Mouse (Mus musculus) stomach, embryonic 14.5 days (tissue): ENCODE results near the gene Runx1. TPM values are rescaled to one million over a fixed set of nuclear protein-coding genes. Genes with fewer than 3 reads are reported as not detected.

ENCODE experiments used
- ATAC-seq: fragments of 200-750 bp; cut with Nextera tagmentation; 2 replicates; pipeline ENCODE4 v1.8.0; 2017; ENCODE audit warnings: low read depth, moderate TSS enrichment; ENCODE audit not compliant: insufficient number of reproducible peaks, insufficient read depth, low FRiP score
- H3K27ac ChIP-seq: fragments of 300-500 bp; sonication (generic); 2 replicates; pipeline ENCODE4 v1.5.1; 2014; ENCODE audit warnings: mild to moderate bottlenecking, low read length, moderate library complexity, mixed read lengths
- H3K27me3 ChIP-seq: fragments of 300-500 bp; sonication (generic); 2 replicates; pipeline ENCODE4 v1.6.1; 2014; ENCODE audit warnings: low read length, control low read depth, mixed read lengths; ENCODE audit not compliant: control insufficient read depth, insufficient read depth
- H3K36me3 ChIP-seq: fragments of 300-500 bp; sonication (generic); 2 replicates; pipeline ENCODE4 v1.6.1; 2014; ENCODE audit warnings: mild to moderate bottlenecking, control low read depth, low read length, moderate library complexity, mixed read lengths; ENCODE audit not compliant: control insufficient read depth, insufficient read depth
- H3K4me1 ChIP-seq: fragments of 300-500 bp; sonication (generic); 2 replicates; pipeline ENCODE4 v1.6.1; 2014; ENCODE audit warnings: low read length, control low read depth, mixed read lengths; ENCODE audit not compliant: control insufficient read depth, insufficient read depth
- H3K4me2 ChIP-seq: fragments of 300-500 bp; sonication (generic); replicated peaks from 2 replicates; pipeline ENCODE4 v1.6.1; 2014; ENCODE audit warnings: low read depth, low read length, control low read depth
- H3K4me3 ChIP-seq: fragments of 300-500 bp; sonication (generic); 2 replicates; pipeline ENCODE4 v1.5.1; 2014; ENCODE audit warnings: low read depth, low read length, control low read depth
- H3K9ac ChIP-seq: fragments of 300-500 bp; sonication (generic); replicated peaks from 2 replicates; pipeline ENCODE4 v1.6.1; 2014; ENCODE audit warnings: low read depth, mild to moderate bottlenecking, control low read depth, low read length, moderate library complexity, mixed read lengths
- H3K9me3 ChIP-seq: fragments of 300-500 bp; sonication (generic); 2 replicates; pipeline ENCODE4 v1.6.1; 2016; ENCODE audit warnings: low read depth, low read length, control low read depth; ENCODE audit not compliant: control insufficient read depth
- WGBS: fragments of 180-500 bp; shearing (Covaris S2); extraction: QIAGEN DNeasy Blood & Tissue Kit; methylation state at CpG from one replicate; pipeline ENCODE4 v1.1.7; 2014; 5-methylcytosine and 5-hydroxymethylcytosine counted together
- polyA plus RNA-seq: library from polyadenylated mRNA; unstranded; fragments of >200 nt; fragmentation: Nextera tagmentation; extraction: Ambion mirVana; gene quantifications from 2 replicates; pipeline ENCODE4 v1.2.1, GENCODE M21; 2014

The Runx1 gene
- polyA plus RNA-seq, 1 experiment from 2014 or later, result 9.2 TPM

- ATAC-seq, result no peak
- Histone ChIP-seq H3K4me3 (no peak overlapping the region), H3K27me3 (no peaks in the 10 kb centered on the region), H3K9me3 (no peaks in the 10 kb centered on the region), H3K4me1 (no peaks in the 10 kb centered on the region), H3K27ac (no peak overlapping the region), H3K9ac (no peak overlapping the region), H3K4me2 (no peak overlapping the region), H3K36me3 (no peaks in the 10 kb centered on the region)
- WGBS, result 93% methylated on average over 2 of the region's 2 CpGs
Observed at GRCm38 (mm10) chr16:92815195-92815527, 10.8 kb downstream of the Runx1 start.

GRCm38 (mm10) chr16:92814366-92815194 lies 11.4 kb downstream of the Runx1 start:
- Histone ChIP-seq H3K36me3 (no peaks in the 10 kb centered on the region), H3K4me1 (no peaks in the 10 kb centered on the region), H3K9ac (no peak overlapping the region), H3K9me3 (no peaks in the 10 kb centered on the region), H3K4me3 (no peak overlapping the region), H3K4me2 (no peak overlapping the region), H3K27me3 (no peaks in the 10 kb centered on the region), H3K27ac (no peak overlapping the region)
- no peak for ATAC-seq
- 75% methylated on average over 5 of the region's 5 CpGs for WGBS

- 44% methylated on average over 3 of the region's 3 CpGs for WGBS
- H3K9me3 ChIP-seq, result no peaks in the 10 kb centered on the region
- no peak overlapping the region for H3K4me3 ChIP-seq
- no peak overlapping the region for H3K27ac ChIP-seq
- no peaks in the 10 kb centered on the region for H3K36me3 ChIP-seq
- ATAC-seq, result no peak
- H3K27me3 ChIP-seq, result no peaks in the 10 kb centered on the region
- H3K4me1 ChIP-seq, result no peaks in the 10 kb centered on the region
- no peak overlapping the region for H3K9ac ChIP-seq
- no peak overlapping the region for H3K4me2 ChIP-seq
Observed at GRCm38 (mm10) chr16:92812405-92812804, 13.5 kb downstream of the Runx1 start.

DNA sequence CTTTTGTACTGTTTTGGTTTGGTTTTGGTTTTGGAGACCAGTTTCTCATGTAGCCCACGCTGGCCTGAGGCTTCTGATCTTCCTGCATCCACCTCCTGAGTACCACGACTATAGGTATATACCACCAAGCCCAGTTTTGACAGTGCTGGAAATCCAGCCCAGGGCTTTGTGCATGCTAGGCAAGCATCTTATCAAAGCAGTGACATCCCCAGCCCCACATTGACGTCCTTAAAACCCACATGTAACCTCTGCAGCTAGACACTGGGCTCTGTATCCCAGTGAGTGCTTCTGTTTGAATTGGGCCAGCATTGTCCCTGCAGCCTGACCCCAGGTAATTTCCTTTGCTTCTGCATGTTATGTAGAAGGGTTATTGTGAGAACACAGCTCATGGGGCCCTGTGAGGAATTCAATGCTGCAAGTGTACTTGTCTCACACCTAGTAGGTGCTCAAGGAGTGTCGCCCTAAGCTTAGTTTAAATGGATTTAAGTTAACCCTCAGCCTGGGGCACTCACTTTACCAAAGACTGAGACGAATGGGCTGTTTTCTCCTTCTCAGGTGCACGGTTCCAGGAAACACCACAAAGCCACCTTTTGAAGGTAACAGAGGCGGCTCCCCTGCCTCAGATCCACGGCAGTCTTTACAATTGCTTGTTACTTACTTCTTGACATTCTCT lies 15.2 kb downstream of the Runx1 start:
- H3K4me1 ChIP-seq, result no peaks in the 10 kb centered on the region
- no peak overlapping the region for H3K9ac ChIP-seq
- 82% methylated on average over 8 of the region's 8 CpGs for WGBS
- no peak overlapping the region for H3K4me3 ChIP-seq
- H3K36me3 ChIP-seq, result no peaks in the 10 kb centered on the region
- no peaks in the 10 kb centered on the region for H3K9me3 ChIP-seq
- H3K27ac ChIP-seq, result no peak overlapping the region
- H3K27me3 ChIP-seq, result no peaks in the 10 kb centered on the region
- H3K4me2 ChIP-seq, result no peak overlapping the region
- ATAC-seq, result no peak

DNA sequence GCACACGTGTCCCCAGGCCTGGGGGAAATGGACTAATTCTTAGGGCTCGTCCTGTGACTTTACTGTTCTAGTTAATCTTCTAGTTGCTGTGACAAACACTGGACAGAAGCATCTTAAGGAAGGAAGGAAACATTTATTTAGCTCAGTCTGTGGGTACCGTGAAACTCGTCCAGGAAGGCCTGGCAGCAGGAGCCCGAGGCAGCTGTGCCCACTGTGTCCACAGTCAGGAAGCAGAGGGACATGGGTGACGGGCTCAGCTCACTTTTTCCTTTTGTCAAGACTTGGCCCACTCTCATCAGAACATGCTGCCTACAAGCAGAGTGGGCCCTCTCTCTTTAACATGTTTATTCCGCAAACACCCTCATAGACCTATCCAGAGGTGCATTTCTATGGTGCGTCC lies 18.2 kb downstream of the Runx1 start:
- 89% methylated on average over 8 of the region's 8 CpGs for WGBS
- no peaks in the 10 kb centered on the region for H3K4me1 ChIP-seq
- H3K27me3 ChIP-seq, result no peaks in the 10 kb centered on the region
- no peak for ATAC-seq
- no peaks in the 10 kb centered on the region for H3K36me3 ChIP-seq
- no peak overlapping the region for H3K4me2 ChIP-seq
- no peak overlapping the region for H3K27ac ChIP-seq
- no peak overlapping the region for H3K9ac ChIP-seq
- H3K4me3 ChIP-seq, result no peak overlapping the region
- no peaks in the 10 kb centered on the region for H3K9me3 ChIP-seq

GRCm38 (mm10) chr16:92803076-92803580 lies 22.8 kb downstream of the Runx1 start:
- H3K27me3 ChIP-seq, result no peaks in the 10 kb centered on the region
- no peak overlapping the region for H3K27ac ChIP-seq
- H3K9me3 ChIP-seq, result no peaks in the 10 kb centered on the region
- no peak overlapping the region for H3K4me2 ChIP-seq
- ATAC-seq, result no peak
- 81% methylated on average over 7 of the region's 7 CpGs for WGBS
- no peak overlapping the region for H3K9ac ChIP-seq
- no peaks in the 10 kb centered on the region for H3K4me1 ChIP-seq
- no peaks in the 10 kb centered on the region for H3K36me3 ChIP-seq
- no peak overlapping the region for H3K4me3 ChIP-seq

GRCm38 (mm10) chr16:92801567-92801966 lies 24.4 kb downstream of the Runx1 start:
- WGBS, result 73% methylated on average over 12 of the region's 12 CpGs
- no peaks in the 10 kb centered on the region for H3K4me1 ChIP-seq
- H3K9me3 ChIP-seq, result no peaks in the 10 kb centered on the region
- ATAC-seq, result no peak
- H3K4me3 ChIP-seq, result no peak overlapping the region
- H3K9ac ChIP-seq, result no peak overlapping the region
- H3K27me3 ChIP-seq, result no peaks in the 10 kb centered on the region
- H3K27ac ChIP-seq, result no peak overlapping the region
- H3K4me2 ChIP-seq, result no peak overlapping the region
- H3K36me3 ChIP-seq, result no peaks in the 10 kb centered on the region

DNA sequence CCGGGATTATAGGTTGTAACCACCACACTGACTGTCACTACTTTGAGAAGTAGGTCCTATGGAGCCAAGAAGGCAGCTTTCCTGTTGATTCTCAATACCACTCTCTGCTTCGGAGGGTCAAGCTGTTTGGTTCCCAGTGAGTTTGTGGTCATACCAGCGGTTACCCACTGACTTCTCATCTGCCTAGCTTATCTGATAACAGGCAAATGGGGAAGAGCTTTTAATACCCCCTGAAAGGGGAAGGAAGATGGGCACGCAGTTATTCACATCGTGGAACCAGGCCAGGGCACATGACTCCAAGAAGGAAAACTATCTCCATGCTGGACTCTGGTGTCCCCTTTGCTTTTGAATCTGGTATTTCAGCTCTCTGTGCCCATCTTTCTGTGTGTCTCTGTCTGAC lies 25.1 kb downstream of the Runx1 start:
- 88% methylated on average over 5 of the region's 5 CpGs for WGBS
- Histone ChIP-seq H3K9me3 (no peaks in the 10 kb centered on the region), H3K9ac (no peak overlapping the region), H3K36me3 (no peaks in the 10 kb centered on the region), H3K27ac (no peak overlapping the region), H3K27me3 (no peaks in the 10 kb centered on the region), H3K4me2 (no peak overlapping the region), H3K4me1 (no peaks in the 10 kb centered on the region), H3K4me3 (no peak overlapping the region)
- no peak for ATAC-seq
